Mouse (Mus musculus): ENCODE measurements around the gene Bola3. TPM values are rescaled to one million over a fixed set of nuclear protein-coding genes. Genes with fewer than 3 reads are reported as not detected.

The Bola3 gene
- polyA plus RNA-seq, 1 experiment from 2014 or later: 68.7 TPM

DNA sequence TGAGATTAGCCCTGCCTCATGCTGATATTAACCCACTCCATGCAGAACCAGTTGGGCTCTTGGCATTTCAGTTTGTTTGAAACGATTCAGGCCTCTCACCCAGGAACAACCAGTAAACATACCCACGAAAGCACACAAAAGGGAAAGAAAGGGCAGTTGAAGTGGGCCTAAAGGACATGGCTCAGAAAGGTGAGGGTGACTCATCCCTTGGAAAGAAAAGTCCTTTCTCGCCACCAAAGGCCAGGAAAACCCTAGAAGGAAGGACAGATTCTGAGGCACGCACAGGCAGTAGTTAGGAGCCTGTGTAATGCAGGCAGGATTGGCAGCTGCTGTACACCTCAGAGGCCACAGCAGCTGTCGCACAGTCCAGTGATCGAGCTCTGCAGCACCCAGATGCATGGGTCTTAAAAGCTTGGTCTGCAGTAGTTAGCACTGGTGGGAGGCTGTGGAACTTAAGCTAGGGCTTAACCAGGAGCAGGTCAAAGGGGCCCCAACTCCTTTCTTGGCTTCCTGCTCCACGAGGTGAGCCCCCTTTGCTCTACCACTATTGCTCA is 56.6 kb downstream of the Bola3 start:
- no peak overlapping the region for H3K4me3 ChIP-seq
- no peak overlapping the region for H3K9ac ChIP-seq
- WGBS: 88% methylated on average over 7 of the region's 7 CpGs
- H3K27ac ChIP-seq: no peak overlapping the region
- no peak overlapping the region for H3K4me2 ChIP-seq
- peaks cover 26% of the 10 kb centered on the region for H3K4me1 ChIP-seq (replicated peaks)
- no peak for ATAC-seq (ENCODE audit: low FRiP score)
- H3K9me3 ChIP-seq: no peaks in the 10 kb centered on the region
- peaks cover 58% of the 10 kb centered on the region for H3K36me3 ChIP-seq
- H3K27me3 ChIP-seq: no peaks in the 10 kb centered on the region

- Histone ChIP-seq H3K4me1 (replicated peaks) (peaks cover 55% of the 10 kb centered on the region), H3K9me3 (no peaks in the 10 kb centered on the region), H3K27ac (no peak overlapping the region), H3K27me3 (no peaks in the 10 kb centered on the region), H3K36me3 (peaks cover 31% of the 10 kb centered on the region), H3K4me2 (no peak overlapping the region), H3K4me3 (no peak overlapping the region), H3K9ac (no peak overlapping the region)
- no peak for ATAC-seq (ENCODE audit: low FRiP score)
- WGBS: 92% methylated on average over 9 of the region's 9 CpGs
Observed at GRCm38 (mm10) chr6:83408510-83408909, 59.6 kb downstream of the Bola3 start.

Small RNAs within 50 kb of the gene (microRNA-seq; reads per million reads assigned to microRNA genes)
- not detected for gene Mir6374

Other genes starting within 250 kb of the Bola3 start
- 3.0 and 5.9 TPM in 2 replicates for gene Ccdc142, start 247.5 kb upstream of the Bola3 start, polyA plus RNA-seq (2015; fragmentation: Nextera tagmentation; extraction: Ambion mirVana)
- 4.0 and 4.4 TPM in 2 replicates for gene Gm42688, start 247.5 kb upstream of the Bola3 start, polyA plus RNA-seq (2015; fragmentation: Nextera tagmentation; extraction: Ambion mirVana)
- gene Mrpl53, start 240.1 kb upstream of the Bola3 start, polyA plus RNA-seq (2015; fragmentation: Nextera tagmentation; extraction: Ambion mirVana): 123 TPM in 2 replicates
- 21.5 and 25.7 TPM in 2 replicates for gene Mogs, start 233.7 kb upstream of the Bola3 start, polyA plus RNA-seq (2015; fragmentation: Nextera tagmentation; extraction: Ambion mirVana)
- gene Wbp1, start 227.6 kb upstream of the Bola3 start, polyA plus RNA-seq (2015; fragmentation: Nextera tagmentation; extraction: Ambion mirVana): 216 and 227 TPM in 2 replicates
- gene Ino80b, start 223.7 kb upstream of the Bola3 start, polyA plus RNA-seq (2015; fragmentation: Nextera tagmentation; extraction: Ambion mirVana): 13.4 and 14.1 TPM in 2 replicates
- gene Rtkn, start 213.7 kb upstream of the Bola3 start, polyA plus RNA-seq (2015; fragmentation: Nextera tagmentation; extraction: Ambion mirVana): 15.9 and 16.6 TPM in 2 replicates
- 15.2 and 15.5 TPM in 2 replicates for gene Wdr54, start 192.8 kb upstream of the Bola3 start, polyA plus RNA-seq (2015; fragmentation: Nextera tagmentation; extraction: Ambion mirVana)
- gene 1700003E16Rik, start 192.7 kb upstream of the Bola3 start, polyA plus RNA-seq (2015; fragmentation: Nextera tagmentation; extraction: Ambion mirVana): 4.3 and 6.0 TPM in 2 replicates
- 142 and 147 TPM in 2 replicates for gene Dctn1, start 183.2 kb upstream of the Bola3 start, polyA plus RNA-seq (2015; fragmentation: Nextera tagmentation; extraction: Ambion mirVana)
- 2.3 and 5.4 TPM in 2 replicates for gene Slc4a5, start 129.3 kb upstream of the Bola3 start, polyA plus RNA-seq (2015; fragmentation: Nextera tagmentation; extraction: Ambion mirVana)
- 23.8 and 26.3 TPM in 2 replicates for gene Mthfd2, start 23.2 kb upstream of the Bola3 start, polyA plus RNA-seq (2015; fragmentation: Nextera tagmentation; extraction: Ambion mirVana)
- 27.3 and 27.6 TPM in 2 replicates for gene Mob1a, start 23.1 kb upstream of the Bola3 start, polyA plus RNA-seq (2015; fragmentation: Nextera tagmentation; extraction: Ambion mirVana)
- gene Tet3, start 109.9 kb downstream of the Bola3 start, polyA plus RNA-seq (2015; fragmentation: Nextera tagmentation; extraction: Ambion mirVana): 69.8 and 75.4 TPM in 2 replicates
- gene Dguok, start 157.8 kb downstream of the Bola3 start, polyA plus RNA-seq (2015; fragmentation: Nextera tagmentation; extraction: Ambion mirVana): 69.1 and 69.7 TPM in 2 replicates
- gene Actg2, start 187.1 kb downstream of the Bola3 start, polyA plus RNA-seq (2015; fragmentation: Nextera tagmentation; extraction: Ambion mirVana): 2.0 and 2.8 TPM in 2 replicates
- 50.1 and 51.4 TPM in 2 replicates for gene Stambp, start 223.6 kb downstream of the Bola3 start, polyA plus RNA-seq (2015; fragmentation: Nextera tagmentation; extraction: Ambion mirVana)

All from hindbrain, embryonic 13.5 days (tissue).